Mouse (Mus musculus): Measurements from ENCODE around the gene Atg10. TPM values are rescaled to one million over a fixed set of nuclear protein-coding genes. Genes with fewer than 3 reads are reported as not detected.

The Atg10 gene
- polyA plus RNA-seq, 1 experiment from 2014 or later: 19.9 TPM

DNA sequence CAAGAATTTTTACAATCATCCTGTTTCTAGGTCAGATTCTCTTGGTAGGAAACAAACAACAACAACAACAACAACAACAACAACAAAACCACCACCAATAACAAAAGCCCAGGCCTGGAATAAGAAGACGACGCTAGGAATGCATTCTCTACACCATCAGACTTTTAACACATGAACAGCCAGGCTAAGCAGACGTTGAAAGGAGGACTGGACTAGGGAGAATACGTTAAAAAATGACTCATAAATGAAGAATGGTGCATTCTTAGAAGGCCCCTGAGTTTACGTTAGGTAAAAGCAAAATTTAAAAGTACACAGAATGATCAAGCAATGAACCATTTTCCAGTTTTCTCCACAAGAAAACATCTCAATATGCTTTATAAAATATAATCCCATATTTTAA is 185.1 kb downstream of the Atg10 start:
- no peak for DNase-seq (ENCODE audit: low spot score)

DNA sequence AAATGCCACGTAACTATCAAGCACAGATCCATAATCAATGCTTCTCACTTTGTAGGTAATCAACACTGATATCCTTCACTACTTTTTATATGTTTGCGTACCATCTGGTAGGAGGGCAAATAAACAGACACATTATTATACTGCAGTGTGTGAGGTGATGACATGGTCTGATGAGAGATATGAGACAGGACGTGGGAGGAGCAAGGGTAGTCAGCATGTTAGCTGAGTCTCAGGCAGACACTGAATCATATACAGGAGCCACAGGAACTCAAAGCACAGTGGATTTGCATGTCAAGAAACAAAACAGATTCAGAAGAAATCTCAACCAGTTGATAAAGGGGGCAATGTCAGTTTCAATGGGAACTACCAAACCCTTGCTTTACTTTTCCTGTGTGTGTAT is 185.7 kb downstream of the Atg10 start:
- Histone ChIP-seq H3K4me2 (ENCODE audit: low read length) (no peak overlapping the region), H3K4me1 (replicated peaks; ENCODE audit: insufficient read depth, low read length) (no peaks in the 10 kb centered on the region; the same call in 1 of the 2 replicates), H3K4me3 (replicated peaks; ENCODE audit: low read depth, low read length) (no peak overlapping the region), H3K27me3 (ENCODE audit: insufficient read depth, low read length) (no peaks in the 10 kb centered on the region), H3K9ac (ENCODE audit: low read depth, low read length) (no peak overlapping the region), H3K9me3 (replicated peaks; ENCODE audit: low read length) (no peaks in the 10 kb centered on the region), H3K27ac (no peak overlapping the region), H3K36me3 (ENCODE audit: insufficient read depth, low read length) (no peaks in the 10 kb centered on the region)
- WGBS: 88% methylated on average over 3 of the region's 3 CpGs
- ATAC-seq (replicated peaks; ENCODE audit: low FRiP score, low read depth) (no peak), DNase-seq (ENCODE audit: low spot score) (no peak)
- TF ChIP-seq CTCF (IDR thresholded peaks at IDR 0.05; ENCODE audit: low read depth): no peak

More for the DNA sequence above, 185.1 kb downstream of the Atg10 start:
- Histone ChIP-seq H3K27ac (no peak overlapping the region), H3K4me2 (ENCODE audit: low read length) (no peak overlapping the region), H3K27me3 (ENCODE audit: insufficient read depth, low read length) (no peaks in the 10 kb centered on the region), H3K36me3 (ENCODE audit: insufficient read depth, low read length) (no peaks in the 10 kb centered on the region), H3K9me3 (replicated peaks; ENCODE audit: low read length) (no peaks in the 10 kb centered on the region), H3K9ac (ENCODE audit: low read depth, low read length) (no peak overlapping the region), H3K4me3 (replicated peaks; ENCODE audit: low read depth, low read length) (no peak overlapping the region), H3K4me1 (replicated peaks; ENCODE audit: insufficient read depth, low read length) (no peaks in the 10 kb centered on the region; the same call in 1 of the 2 replicates)
- WGBS: 64% methylated on average over 5 of the region's 5 CpGs
- ATAC-seq (replicated peaks; ENCODE audit: low FRiP score, low read depth): no peak
- TF ChIP-seq CTCF (IDR thresholded peaks at IDR 0.05; ENCODE audit: low read depth): no peak

DNA sequence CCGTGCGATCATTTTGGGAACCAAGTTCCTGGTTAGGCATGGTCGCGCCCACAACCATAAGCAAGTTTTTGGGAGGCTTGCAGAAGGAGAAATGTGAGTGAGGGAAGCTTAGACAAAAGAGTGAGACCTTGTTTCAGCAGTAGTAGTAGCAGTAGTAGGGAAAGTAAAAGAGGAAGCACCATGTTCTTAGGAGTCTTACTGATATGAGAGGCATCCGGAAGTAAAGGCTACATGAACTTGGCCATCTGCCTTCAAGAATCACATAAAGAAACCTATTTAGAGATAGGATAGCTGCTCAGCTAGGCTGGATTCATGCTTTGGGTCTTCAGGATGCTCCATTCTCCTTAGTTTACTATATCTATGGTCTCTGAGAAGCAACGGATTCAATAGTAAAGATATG is 186.4 kb downstream of the Atg10 start:
- Histone ChIP-seq H3K4me2 (ENCODE audit: low read length) (no peak overlapping the region), H3K9ac (ENCODE audit: low read depth, low read length) (no peak overlapping the region), H3K36me3 (ENCODE audit: insufficient read depth, low read length) (no peaks in the 10 kb centered on the region), H3K27me3 (ENCODE audit: insufficient read depth, low read length) (no peaks in the 10 kb centered on the region), H3K4me1 (replicated peaks; ENCODE audit: insufficient read depth, low read length) (no peaks in the 10 kb centered on the region; the same call in 1 of the 2 replicates), H3K4me3 (replicated peaks; ENCODE audit: low read depth, low read length) (no peak overlapping the region), H3K27ac (no peak overlapping the region), H3K9me3 (replicated peaks; ENCODE audit: low read length) (no peaks in the 10 kb centered on the region)
- DNase-seq (ENCODE audit: low spot score) (no peak), ATAC-seq (replicated peaks; ENCODE audit: low FRiP score, low read depth) (no peak)
- WGBS: 95% methylated on average over 6 of the region's 6 CpGs
- TF ChIP-seq CTCF (IDR thresholded peaks at IDR 0.05; ENCODE audit: low read depth): no peak

- no peak for ATAC-seq (replicated peaks; ENCODE audit: low FRiP score, low read depth)
- no peaks in the 10 kb centered on the region for H3K4me1 ChIP-seq (replicated peaks; ENCODE audit: insufficient read depth, low read length)
- no peaks in the 10 kb centered on the region for H3K9me3 ChIP-seq (replicated peaks; ENCODE audit: low read length)
- 87% methylated on average over 2 of the region's 2 CpGs for WGBS
- H3K9ac ChIP-seq (ENCODE audit: low read depth, low read length): no peak overlapping the region
- TF ChIP-seq CTCF (IDR thresholded peaks at IDR 0.05; ENCODE audit: low read depth): no peak
- H3K36me3 ChIP-seq (ENCODE audit: insufficient read depth, low read length): no peaks in the 10 kb centered on the region
- H3K27ac ChIP-seq: no peak overlapping the region
- no peak overlapping the region for H3K4me3 ChIP-seq (replicated peaks; ENCODE audit: low read depth, low read length)
- DNase-seq (ENCODE audit: low spot score): no peak
- H3K27me3 ChIP-seq (ENCODE audit: insufficient read depth, low read length): no peaks in the 10 kb centered on the region
- no peak overlapping the region for H3K4me2 ChIP-seq (ENCODE audit: low read length)
Measured at GRCm38 (mm10) chr13:91031836-91032235, 191.9 kb downstream of the Atg10 start.

- Histone ChIP-seq H3K36me3 (ENCODE audit: insufficient read depth, low read length) (no peaks in the 10 kb centered on the region), H3K27ac (no peak overlapping the region), H3K4me2 (ENCODE audit: low read length) (no peak overlapping the region), H3K4me1 (replicated peaks; ENCODE audit: insufficient read depth, low read length) (no peaks in the 10 kb centered on the region), H3K9me3 (replicated peaks; ENCODE audit: low read length) (no peaks in the 10 kb centered on the region), H3K9ac (ENCODE audit: low read depth, low read length) (no peak overlapping the region), H3K4me3 (replicated peaks; ENCODE audit: low read depth, low read length) (no peak overlapping the region), H3K27me3 (ENCODE audit: insufficient read depth, low read length) (no peaks in the 10 kb centered on the region)
- 73% methylated on average over 9 of the region's 9 CpGs for WGBS
- ATAC-seq (replicated peaks; ENCODE audit: low FRiP score, low read depth) (no peak), DNase-seq (ENCODE audit: low spot score) (no peak)
- no peak for TF ChIP-seq CTCF (IDR thresholded peaks at IDR 0.05; ENCODE audit: low read depth)
Measured at GRCm38 (mm10) chr13:91023447-91023846, 200.3 kb downstream of the Atg10 start.

DNA sequence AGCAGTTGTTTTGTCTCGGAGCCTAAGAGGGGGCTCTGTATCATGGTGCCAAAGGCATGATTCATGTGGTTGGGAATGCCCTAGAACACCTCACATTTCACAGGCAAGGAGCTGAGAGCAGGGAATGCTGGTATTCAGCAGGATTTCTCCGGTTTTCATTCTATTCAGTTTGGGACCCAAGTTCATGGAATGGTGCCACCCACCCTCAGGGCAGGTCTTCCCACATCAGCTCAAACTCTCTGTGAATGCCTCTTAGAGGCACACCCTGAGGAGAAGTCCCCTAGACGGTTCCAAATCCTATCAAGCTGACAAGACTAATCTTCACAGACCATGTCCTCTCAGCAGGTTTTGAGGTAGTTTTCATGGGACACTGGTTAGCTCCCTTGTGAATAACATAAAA is 211.9 kb downstream of the Atg10 start:
- TF ChIP-seq CTCF (IDR thresholded peaks at IDR 0.05; ENCODE audit: low read depth): no peak
- 63% methylated on average over 3 of the region's 3 CpGs for WGBS
- Histone ChIP-seq H3K9ac (ENCODE audit: low read depth, low read length) (no peak overlapping the region), H3K27ac (no peak overlapping the region), H3K36me3 (ENCODE audit: insufficient read depth, low read length) (no peaks in the 10 kb centered on the region), H3K9me3 (replicated peaks; ENCODE audit: low read length) (no peaks in the 10 kb centered on the region), H3K27me3 (ENCODE audit: insufficient read depth, low read length) (no peaks in the 10 kb centered on the region), H3K4me2 (ENCODE audit: low read length) (no peak overlapping the region), H3K4me1 (replicated peaks; ENCODE audit: insufficient read depth, low read length) (no peaks in the 10 kb centered on the region), H3K4me3 (replicated peaks; ENCODE audit: low read depth, low read length) (no peak overlapping the region)
- no peak for DNase-seq (ENCODE audit: low spot score)
- no peak for ATAC-seq (replicated peaks; ENCODE audit: low FRiP score, low read depth)

DNA sequence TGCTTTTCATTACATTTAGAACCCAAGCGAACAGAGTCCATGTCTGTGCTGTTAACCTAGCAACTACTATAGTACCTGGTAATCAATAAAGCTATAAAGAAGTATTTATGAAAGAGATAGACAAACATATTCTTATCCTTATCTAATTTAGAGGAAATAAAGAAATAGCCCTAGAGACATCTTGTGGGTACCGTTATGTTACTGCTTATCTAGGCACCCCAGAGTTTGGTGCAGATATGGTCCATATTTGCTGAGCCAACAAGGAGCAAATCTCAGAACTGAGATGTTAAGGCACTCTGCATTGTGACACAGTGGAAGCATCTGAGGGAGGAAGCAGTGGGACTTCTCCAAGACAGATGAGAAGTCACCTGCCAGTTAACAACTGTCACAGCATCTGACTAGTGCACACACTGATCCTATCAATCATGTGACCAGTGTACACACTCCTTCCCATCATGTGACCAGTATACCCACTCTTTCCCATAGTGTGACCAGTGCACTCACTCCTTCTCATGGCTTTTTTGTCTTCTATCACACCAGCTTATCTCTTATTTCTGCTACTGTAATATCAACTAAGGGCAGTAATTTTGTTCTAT is 228.6 kb downstream of the Atg10 start:
- Histone ChIP-seq H3K27me3 (ENCODE audit: insufficient read depth, low read length) (no peaks in the 10 kb centered on the region), H3K4me2 (ENCODE audit: low read length) (no peak overlapping the region), H3K4me3 (replicated peaks; ENCODE audit: low read depth, low read length) (no peak overlapping the region), H3K4me1 (replicated peaks; ENCODE audit: insufficient read depth, low read length) (no peaks in the 10 kb centered on the region), H3K36me3 (ENCODE audit: insufficient read depth, low read length) (no peaks in the 10 kb centered on the region), H3K9me3 (replicated peaks; ENCODE audit: low read length) (no peaks in the 10 kb centered on the region), H3K27ac (no peak overlapping the region), H3K9ac (ENCODE audit: low read depth, low read length) (no peak overlapping the region)
- no peak for DNase-seq (ENCODE audit: low spot score)
- WGBS: 87% methylated on average over 2 of the region's 2 CpGs
- no peak for TF ChIP-seq CTCF (IDR thresholded peaks at IDR 0.05; ENCODE audit: low read depth)
- no peak for ATAC-seq (replicated peaks; ENCODE audit: low FRiP score, low read depth)
